Mouse (Mus musculus) C2C12 (cell line): ENCODE measurements around the gene Clec16a.

Experiments used
- CEBPB ChIP-seq: IDR thresholded peaks from one replicate; pipeline ENCODE4 v1.6.1; 2011; ENCODE audit warnings: low read depth, mild to moderate bottlenecking, control low read depth, moderate library complexity
- CTCF ChIP-seq: IDR thresholded peaks from one replicate; pipeline ENCODE4 v1.5.1; 2011; ENCODE audit not compliant: control insufficient read depth, insufficient read depth, insufficient read length
- MAX ChIP-seq: IDR thresholded peaks from one replicate; pipeline ENCODE4 v1.6.1; 2011; ENCODE audit warnings: mild to moderate bottlenecking, control low read depth
- MYOD1 ChIP-seq: IDR thresholded peaks from one replicate; pipeline ENCODE4 v1.6.1; 2011; ENCODE audit warnings: low read depth; ENCODE audit not compliant: control insufficient read depth, insufficient read length
- MYOG ChIP-seq: IDR thresholded peaks from one replicate; pipeline ENCODE4 v1.6.1; 2011; ENCODE audit not compliant: control insufficient read depth, insufficient read length; ENCODE audit errors: extremely low read depth
- USF1 ChIP-seq: IDR thresholded peaks from one replicate; pipeline ENCODE4 v1.6.1; 2011; ENCODE audit warnings: low read depth, mild to moderate bottlenecking, control low read depth, moderate library complexity

DNA sequence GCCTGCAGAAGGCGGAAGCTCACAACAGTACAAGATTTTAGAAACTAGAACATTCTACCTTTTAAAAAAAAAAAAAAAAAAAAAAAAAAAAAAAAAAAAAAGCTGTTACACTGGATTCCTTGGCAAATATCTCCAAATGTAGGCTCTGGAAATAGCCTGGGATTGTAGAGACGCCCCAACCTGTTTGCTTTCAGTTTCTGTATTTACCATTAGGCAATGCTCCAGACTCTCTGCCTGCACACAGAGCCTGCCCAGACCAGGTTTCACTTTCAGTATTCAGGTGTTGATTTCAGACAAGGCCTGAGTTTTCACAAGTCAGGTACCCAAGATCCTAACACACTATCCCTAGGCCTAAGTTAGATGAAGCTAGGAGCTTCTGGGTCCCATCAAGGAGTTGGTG is 195.9 kb downstream of the Clec16a start:
- no peak for TF ChIP-seq CTCF
- TF ChIP-seq CEBPB: no peak
- no peak for TF ChIP-seq MAX
- no peak for TF ChIP-seq MYOG
- TF ChIP-seq MYOD1: no peak
- TF ChIP-seq USF1: no peak
